Mouse (Mus musculus) intestine, postnatal 0 days (tissue): ENCODE results near the gene Micu1. TPM values are rescaled to one million over a fixed set of nuclear protein-coding genes. Genes with fewer than 3 reads are reported as not detected.
A peak's percentile ranks its signal among the peaks of the same experiment; 100 is the strongest.

Experiments
- ATAC-seq: fragments of 200-750 bp; cut with Nextera tagmentation; 2 replicates; pipeline ENCODE4 v1.8.0; 2017; ENCODE audit warnings: mild to moderate bottlenecking, moderate TSS enrichment, moderate library complexity
- H3K27ac ChIP-seq: fragments of 300-500 bp; sonication (generic); 2 replicates; pipeline ENCODE4 v1.5.1; 2014; ENCODE audit warnings: mild to moderate bottlenecking, low read depth, low read length, moderate library complexity
- H3K27me3 ChIP-seq: fragments of 300-500 bp; sonication (generic); replicated peaks from 2 replicates; pipeline ENCODE4 v1.6.1; 2014; ENCODE audit warnings: low read length, mixed read lengths; ENCODE audit not compliant: control insufficient read depth, insufficient read depth
- H3K36me3 ChIP-seq: fragments of 300-500 bp; sonication (generic); 2 replicates; pipeline ENCODE4 v1.6.1; 2014; ENCODE audit warnings: mild to moderate bottlenecking, moderate library complexity; ENCODE audit not compliant: control insufficient read depth, insufficient read depth
- H3K4me1 ChIP-seq: fragments of 300-500 bp; sonication (generic); replicated peaks from 2 replicates; pipeline ENCODE4 v1.6.1; 2014; ENCODE audit warnings: antibody characterized with exemption, low read length, mixed read lengths; ENCODE audit not compliant: control insufficient read depth, insufficient read depth
- H3K4me2 ChIP-seq: fragments of 300-500 bp; sonication (generic); replicated peaks from 2 replicates; pipeline ENCODE4 v1.6.1; 2014; ENCODE audit warnings: low read depth, mild to moderate bottlenecking, moderate library complexity
- H3K4me3 ChIP-seq: fragments of 300-500 bp; sonication (generic); 2 replicates; pipeline ENCODE4 v1.5.1; 2014; ENCODE audit warnings: low read depth, low read length
- H3K9ac ChIP-seq: fragments of 300-500 bp; sonication (generic); 2 replicates; pipeline ENCODE4 v1.6.1; 2014; ENCODE audit warnings: mild to moderate bottlenecking, low read depth, low read length
- H3K9me3 ChIP-seq: fragments of 300-500 bp; sonication (generic); 2 replicates; pipeline ENCODE4 v1.6.1; 2016; ENCODE audit warnings: mixed run types; ENCODE audit not compliant: control insufficient read depth
- CTCF ChIP-seq: sonication (generic); IDR thresholded peaks from 2 replicates; pipeline ENCODE4 v1.5.1; 2016; ENCODE audit warnings: low read depth, mild to moderate bottlenecking, control low read depth, antibody characterized with exemption, moderate library complexity
- WGBS: fragments of 180-500 bp; shearing (Covaris S2); extraction: QIAGEN DNeasy Blood & Tissue Kit; methylation state at CpG from one replicate; pipeline ENCODE4 v1.1.7; 2014; 5-methylcytosine and 5-hydroxymethylcytosine counted together
- polyA plus RNA-seq: library from polyadenylated mRNA; unstranded; fragments of >200 nt; fragmentation: Nextera tagmentation; extraction: Ambion mirVana; gene quantifications from 2 replicates; pipeline ENCODE4 v1.2.1, GENCODE M21; 2015

Micu1 gene
- polyA plus RNA-seq, 1 experiment from 2014 or later: 57.8 TPM

GRCm38 (mm10) chr10:59817528-59817927 is 115.3 kb downstream of the Micu1 start:
- ATAC-seq: peak; percentile 31; the same call in 1 of the 2 replicates
- H3K27ac ChIP-seq: no peak overlapping the region
- WGBS: 34% methylated on average over 2 of the region's 2 CpGs

GRCm38 (mm10) chr10:59817991-59818390 is 115.7 kb downstream of the Micu1 start:
- no peak for TF ChIP-seq CTCF
- 84% methylated on average over 8 of the region's 8 CpGs for WGBS
- Histone ChIP-seq H3K4me2 (no peak overlapping the region), H3K4me3 (no peak overlapping the region), H3K9me3 (no peaks in the 10 kb centered on the region), H3K4me1 (no peaks in the 10 kb centered on the region), H3K9ac (no peak overlapping the region), H3K36me3 (no peaks in the 10 kb centered on the region), H3K27me3 (no peaks in the 10 kb centered on the region), H3K27ac (no peak overlapping the region)
- no peak for ATAC-seq

More at GRCm38 (mm10) chr10:59817528-59817927, 115.3 kb downstream of the Micu1 start:
- no peaks in the 10 kb centered on the region for H3K36me3 ChIP-seq
- no peaks in the 10 kb centered on the region for H3K9me3 ChIP-seq
- H3K4me1 ChIP-seq: no peaks in the 10 kb centered on the region
- H3K4me3 ChIP-seq: no peak overlapping the region
- H3K9ac ChIP-seq: no peak overlapping the region
- peak; percentile 79 for TF ChIP-seq CTCF
- H3K4me2 ChIP-seq: no peak overlapping the region
- no peaks in the 10 kb centered on the region for H3K27me3 ChIP-seq

GRCm38 (mm10) chr10:59819146-59819545 is 116.9 kb downstream of the Micu1 start:
- Histone ChIP-seq H3K4me2 (no peak overlapping the region), H3K36me3 (no peaks in the 10 kb centered on the region), H3K9ac (no peak overlapping the region), H3K4me3 (no peak overlapping the region), H3K27me3 (no peaks in the 10 kb centered on the region), H3K4me1 (no peaks in the 10 kb centered on the region), H3K27ac (no peak overlapping the region), H3K9me3 (no peaks in the 10 kb centered on the region)
- TF ChIP-seq CTCF: no peak
- WGBS: 75% methylated on average over 9 of the region's 9 CpGs
- no peak for ATAC-seq

- no peaks in the 10 kb centered on the region for H3K9me3 ChIP-seq
- no peak overlapping the region for H3K4me3 ChIP-seq
- H3K36me3 ChIP-seq: no peaks in the 10 kb centered on the region
- no peak overlapping the region for H3K27ac ChIP-seq
- H3K9ac ChIP-seq: no peak overlapping the region
- H3K4me1 ChIP-seq: no peaks in the 10 kb centered on the region
- WGBS: 83% methylated on average over 5 of the region's 5 CpGs
- H3K4me2 ChIP-seq: no peak overlapping the region
- ATAC-seq: no peak
- no peak for TF ChIP-seq CTCF
- H3K27me3 ChIP-seq: no peaks in the 10 kb centered on the region
These were observed 118.6 kb downstream of the Micu1 start for GRCm38 (mm10) chr10:59820886-59821285.

GRCm38 (mm10) chr10:59821334-59822066 is 119.2 kb downstream of the Micu1 start:
- no peak overlapping the region for H3K27ac ChIP-seq
- H3K4me1 ChIP-seq: no peaks in the 10 kb centered on the region
- no peak overlapping the region for H3K9ac ChIP-seq
- no peak overlapping the region for H3K4me3 ChIP-seq
- no peak for TF ChIP-seq CTCF
- no peaks in the 10 kb centered on the region for H3K27me3 ChIP-seq
- no peaks in the 10 kb centered on the region for H3K9me3 ChIP-seq
- ATAC-seq: no peak; the same call in 1 of the 2 replicates
- H3K36me3 ChIP-seq: no peaks in the 10 kb centered on the region
- H3K4me2 ChIP-seq: no peak overlapping the region
- WGBS: 94% methylated on average over 7 of the region's 7 CpGs

- Histone ChIP-seq H3K27me3 (no peaks in the 10 kb centered on the region), H3K9ac (no peak overlapping the region), H3K27ac (no peak overlapping the region), H3K9me3 (no peaks in the 10 kb centered on the region), H3K4me1 (no peaks in the 10 kb centered on the region), H3K4me2 (no peak overlapping the region), H3K4me3 (no peak overlapping the region), H3K36me3 (peaks cover 9% of the 10 kb centered on the region; the same call in 1 of the 2 replicates)
- no peak for ATAC-seq
- WGBS: 85% methylated on average over 10 of the region's 10 CpGs
- no peak for TF ChIP-seq CTCF
These were observed 120.6 kb downstream of the Micu1 start for GRCm38 (mm10) chr10:59822857-59823256.
